Mouse (Mus musculus) midbrain, embryonic 14.5 days (tissue): ENCODE measurements around the gene Nup62. TPM values are rescaled to one million over a fixed set of nuclear protein-coding genes. Genes with fewer than 3 reads are reported as not detected.

Experiments used
- ATAC-seq: fragments of 200-750 bp; cut with Nextera tagmentation; 2 replicates; pipeline ENCODE4 v1.8.0; 2017; ENCODE audit warnings: moderate number of reproducible peaks, moderate library complexity; ENCODE audit not compliant: low FRiP score, low TSS enrichment
- DNase-seq: peaks from one replicate; pipeline ENCODE4 v3.0.0-alpha.2; 2015
- H3K27ac ChIP-seq: fragments of 300-500 bp; sonication (generic); replicated peaks from 2 replicates; pipeline ENCODE4 v1.5.1; 2014; ENCODE audit warnings: mild to moderate bottlenecking, low read depth, low read length, moderate library complexity
- H3K27me3 ChIP-seq: fragments of 300-500 bp; sonication (generic); 2 replicates; pipeline ENCODE4 v1.6.1; 2014; ENCODE audit warnings: low read length, control low read depth, mixed read lengths; ENCODE audit not compliant: control insufficient read depth, insufficient read depth
- H3K36me3 ChIP-seq: fragments of 300-500 bp; sonication (generic); 2 replicates; pipeline ENCODE4 v1.6.1; 2014; ENCODE audit warnings: low read length, control low read depth; ENCODE audit not compliant: control insufficient read depth, insufficient read depth
- H3K4me1 ChIP-seq: fragments of 300-500 bp; sonication (generic); 2 replicates; pipeline ENCODE4 v1.6.1; 2014; ENCODE audit warnings: mild to moderate bottlenecking, antibody characterized with exemption, low read length, control low read depth; ENCODE audit not compliant: control insufficient read depth, insufficient read depth
- H3K4me2 ChIP-seq: fragments of 300-500 bp; sonication (generic); 2 replicates; pipeline ENCODE4 v1.6.1; 2014; ENCODE audit warnings: mild to moderate bottlenecking, low read length, moderate library complexity
- H3K4me3 ChIP-seq: fragments of 300-500 bp; sonication (generic); replicated peaks from 2 replicates; pipeline ENCODE4 v1.5.1; 2014; ENCODE audit warnings: low read depth, low read length
- H3K9ac ChIP-seq: fragments of 300-500 bp; sonication (generic); replicated peaks from 2 replicates; pipeline ENCODE4 v1.6.1; 2014; ENCODE audit warnings: mild to moderate bottlenecking, low read length, moderate library complexity
- H3K9me3 ChIP-seq: fragments of 300-500 bp; sonication (generic); 2 replicates; pipeline ENCODE4 v1.6.1; 2016; ENCODE audit warnings: low read length, control low read depth, mixed read lengths; ENCODE audit not compliant: control insufficient read depth
- WGBS: fragments of 180-500 bp; shearing (Covaris S2); extraction: QIAGEN DNeasy Blood & Tissue Kit; methylation state at CpG from one replicate; pipeline ENCODE4 v1.1.7; 2014; 5-methylcytosine and 5-hydroxymethylcytosine counted together
- polyA plus RNA-seq: library from polyadenylated mRNA; unstranded; fragments of >200 nt; fragmentation: Nextera tagmentation; extraction: Ambion mirVana; gene quantifications from 2 replicates; pipeline ENCODE4 v1.2.1, GENCODE M21; 2014

Gene Nup62
- polyA plus RNA-seq, 1 experiment from 2014 or later = 29.1 TPM

- Histone ChIP-seq H3K27ac (0 out of 2 replicates have a peak overlapping the region, but pooled peaks have one; percentile 41), H3K4me1 (peaks cover 14% of the 10 kb centered on the region), H3K36me3 (peaks cover 49% of the 10 kb centered on the region), H3K4me2 (peak overlapping the region; percentile 17; the same call in 1 of the 2 replicates), H3K27me3 (no peaks in the 10 kb centered on the region), H3K4me3 (no peak overlapping the region), H3K9ac (no peak overlapping the region), H3K9me3 (no peaks in the 10 kb centered on the region)
- WGBS = 59% methylated on average over 22 of the region's 22 CpGs
- ATAC-seq (peak; percentile 25; the same call in 1 of the 2 replicates), DNase-seq (peak; percentile 84)
Observed at GRCm38 (mm10) chr7:44860576-44861428, 44.9 kb downstream of the Nup62 start.

- H3K36me3 ChIP-seq = peaks cover 52% of the 10 kb centered on the region
- WGBS = 77% methylated on average over 14 of the region's 14 CpGs
Observed at GRCm38 (mm10) chr7:44861429-44861816, 45.5 kb downstream of the Nup62 start.

DNA sequence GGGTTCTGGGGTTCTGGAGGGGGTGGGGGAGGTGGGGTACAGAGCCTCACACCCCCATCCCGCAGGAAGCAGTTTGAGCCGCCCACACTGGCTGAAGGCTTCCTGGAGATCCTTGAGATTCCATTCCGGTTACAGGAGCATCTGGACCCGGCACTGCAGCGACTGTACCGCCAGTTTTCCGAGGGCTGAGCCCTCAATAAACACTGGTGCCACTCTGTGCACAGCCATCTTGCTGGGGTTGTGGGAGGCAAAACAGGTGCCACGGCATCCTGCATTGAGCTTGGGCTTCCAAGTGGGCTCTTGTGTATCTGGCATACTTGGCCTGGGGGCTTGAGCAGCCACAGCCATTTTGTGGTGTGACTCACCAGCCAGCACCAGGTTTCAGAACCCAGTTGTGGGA lies 46.5 kb downstream of the Nup62 start:
- H3K27me3 ChIP-seq = no peaks in the 10 kb centered on the region
- peaks cover 58% of the 10 kb centered on the region for H3K36me3 ChIP-seq
- H3K4me3 ChIP-seq = no peak overlapping the region
- no peak for DNase-seq
- ATAC-seq = no peak
- H3K27ac ChIP-seq = no peak overlapping the region
- 85% methylated on average over 8 of the region's 8 CpGs for WGBS
- no peaks in the 10 kb centered on the region for H3K9me3 ChIP-seq
- H3K4me1 ChIP-seq = peaks cover 22% of the 10 kb centered on the region
- no peak overlapping the region for H3K4me2 ChIP-seq
- no peak overlapping the region for H3K9ac ChIP-seq

More at GRCm38 (mm10) chr7:44861429-44861816, 45.5 kb downstream of the Nup62 start:
- DNase-seq (no peak), ATAC-seq (no peak)
- Histone ChIP-seq H3K4me2 (no peak overlapping the region), H3K27me3 (no peaks in the 10 kb centered on the region), H3K9me3 (no peaks in the 10 kb centered on the region), H3K27ac (no peak overlapping the region), H3K4me1 (peaks cover 17% of the 10 kb centered on the region), H3K4me3 (no peak overlapping the region), H3K9ac (no peak overlapping the region)

- H3K4me1 ChIP-seq = peaks cover 24% of the 10 kb centered on the region
- H3K36me3 ChIP-seq = peaks cover 58% of the 10 kb centered on the region
- H3K9ac ChIP-seq = no peak overlapping the region
- WGBS = 91% methylated on average over 14 of the region's 14 CpGs
- H3K9me3 ChIP-seq = no peaks in the 10 kb centered on the region
- no peak for ATAC-seq
- no peak overlapping the region for H3K4me3 ChIP-seq
- no peak overlapping the region for H3K4me2 ChIP-seq
- H3K27ac ChIP-seq = no peak overlapping the region
- no peak for DNase-seq
- H3K27me3 ChIP-seq = no peaks in the 10 kb centered on the region
Observed at GRCm38 (mm10) chr7:44863210-44863609, 47.3 kb downstream of the Nup62 start.

DNA sequence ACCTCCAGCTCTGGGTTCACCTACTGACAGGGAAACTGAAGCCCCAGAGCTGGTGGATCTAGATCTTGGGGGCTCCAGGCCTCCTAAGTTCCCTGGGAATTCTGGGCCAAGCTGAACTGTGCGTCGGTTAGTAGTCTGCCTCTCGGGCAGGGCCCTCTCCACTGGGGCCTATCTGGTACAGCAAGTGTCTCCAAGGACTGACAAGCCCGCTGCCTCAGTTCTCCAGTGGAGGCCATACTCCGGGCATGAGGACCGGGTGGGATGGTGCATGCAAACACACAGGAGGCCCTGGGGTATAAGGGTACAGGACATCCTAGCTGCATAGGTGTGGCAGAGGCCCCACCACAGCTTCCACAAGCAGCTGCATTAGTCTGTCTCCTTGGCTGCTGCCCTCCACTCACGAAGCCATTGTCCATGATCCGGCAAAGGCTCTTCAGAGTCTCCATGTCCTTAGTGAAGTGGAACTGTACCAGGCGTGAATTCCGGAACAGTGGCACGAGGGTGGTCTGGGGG lies 48.1 kb downstream of the Nup62 start:
- WGBS = 85% methylated on average over 11 of the region's 11 CpGs
- Histone ChIP-seq H3K27me3 (no peaks in the 10 kb centered on the region), H3K4me1 (peaks cover 24% of the 10 kb centered on the region), H3K27ac (no peak overlapping the region), H3K36me3 (peaks cover 58% of the 10 kb centered on the region), H3K9me3 (no peaks in the 10 kb centered on the region), H3K4me3 (no peak overlapping the region), H3K9ac (no peak overlapping the region), H3K4me2 (no peak overlapping the region)
- DNase-seq (no peak), ATAC-seq (no peak)

DNA sequence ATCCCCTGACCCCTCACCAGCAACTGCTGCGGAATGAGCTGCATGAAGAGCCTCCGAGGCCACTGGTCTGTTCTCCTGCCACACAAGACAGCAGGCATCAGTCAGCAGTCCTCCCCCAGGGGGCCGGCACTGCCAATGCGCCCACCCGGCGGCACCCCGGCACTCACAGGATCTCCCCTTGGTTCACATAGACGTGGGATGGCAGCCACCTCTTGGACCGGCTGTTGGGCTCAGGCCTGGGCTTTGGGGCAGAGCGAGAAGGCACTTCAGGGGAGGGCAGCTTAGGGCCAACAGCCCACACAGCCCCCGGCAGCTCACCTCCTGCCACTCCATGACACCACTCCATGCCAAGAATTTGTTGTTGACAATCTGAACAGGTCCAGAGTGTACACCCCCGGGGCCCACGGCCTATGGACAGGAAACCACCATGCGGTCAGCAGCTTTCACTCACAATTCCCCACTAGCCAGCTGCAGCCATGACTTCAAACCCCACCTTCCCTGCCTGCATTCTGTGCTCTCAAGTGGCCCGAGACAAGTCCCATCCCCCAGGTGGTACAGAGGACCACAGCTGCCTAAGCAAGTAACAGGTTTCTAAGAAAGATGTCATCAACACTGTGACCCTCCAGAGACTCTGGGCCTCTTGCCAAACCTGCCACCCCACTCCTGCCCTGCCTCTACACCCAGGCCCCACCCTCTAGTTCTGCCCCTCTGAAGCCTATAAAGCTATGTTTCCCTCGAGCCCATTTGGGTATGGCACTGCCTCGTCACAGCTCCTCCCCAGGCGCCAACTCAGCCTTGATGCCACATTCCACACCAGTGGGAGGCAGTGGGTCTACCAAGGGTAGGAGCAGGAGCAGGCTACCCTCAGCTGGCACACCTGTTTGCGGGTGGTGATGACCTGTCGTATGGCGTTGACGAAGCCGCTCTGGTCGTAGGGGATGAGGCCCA lies 49.0 kb downstream of the Nup62 start:
- Histone ChIP-seq H3K27ac (no peak overlapping the region), H3K9ac (no peak overlapping the region), H3K36me3 (peaks cover 55% of the 10 kb centered on the region), H3K4me1 (peaks cover 24% of the 10 kb centered on the region), H3K4me3 (no peak overlapping the region), H3K4me2 (no peak overlapping the region), H3K9me3 (no peaks in the 10 kb centered on the region), H3K27me3 (no peaks in the 10 kb centered on the region)
- ATAC-seq (no peak), DNase-seq (no peak)
- 85% methylated on average over 24 of the region's 24 CpGs for WGBS

DNA sequence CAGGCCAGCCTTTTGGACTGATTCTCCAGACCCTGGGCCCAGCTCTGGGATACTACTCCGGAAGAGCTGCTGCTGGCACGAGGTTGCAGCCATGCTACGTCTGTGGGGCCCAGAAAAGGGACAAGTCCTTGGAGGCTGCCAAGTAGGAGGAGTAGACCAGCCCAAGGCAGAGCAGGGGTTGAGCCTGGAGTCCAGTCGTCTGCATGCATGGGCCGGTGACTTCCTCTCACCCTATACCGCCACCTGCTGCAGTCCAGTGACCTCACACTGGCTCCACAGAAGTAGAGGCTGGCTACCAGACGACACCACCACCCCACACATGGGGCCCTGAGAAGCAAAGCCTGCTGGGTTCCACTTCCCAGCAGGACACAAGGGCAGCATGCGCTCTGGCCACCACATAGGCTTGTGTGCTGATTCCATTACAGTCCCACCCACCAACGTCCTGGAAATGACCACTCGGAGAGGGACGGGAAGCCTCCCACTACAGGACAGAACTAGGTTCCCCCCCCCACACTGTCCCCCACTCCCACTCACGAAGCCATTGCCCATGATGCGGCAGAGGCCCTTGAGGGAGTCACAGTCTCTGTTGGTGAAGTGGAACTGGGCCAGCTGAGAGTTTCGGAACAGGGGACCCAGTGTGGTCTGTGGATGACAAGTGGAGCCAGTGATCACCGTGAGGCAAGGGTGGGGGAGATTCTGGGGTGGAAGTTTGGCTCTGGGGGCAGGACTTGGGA lies 50.6 kb downstream of the Nup62 start:
- 0 out of 2 replicates have a peak overlapping the region, but pooled peaks have one; percentile 20 for H3K9ac ChIP-seq
- no peaks in the 10 kb centered on the region for H3K27me3 ChIP-seq
- H3K9me3 ChIP-seq = no peaks in the 10 kb centered on the region
- WGBS = 57% methylated on average over 15 of the region's 15 CpGs
- H3K4me3 ChIP-seq = peak overlapping the region; percentile 99; the same call in 1 of the 2 replicates
- H3K4me2 ChIP-seq = peak overlapping the region; percentile 95
- 0 out of 2 replicates have a peak overlapping the region, but pooled peaks have one; percentile 26 for H3K27ac ChIP-seq
- DNase-seq (peak; percentile 42), ATAC-seq (no peak)
- peaks cover 28% of the 10 kb centered on the region for H3K4me1 ChIP-seq
- peaks cover 53% of the 10 kb centered on the region for H3K36me3 ChIP-seq
